Mouse (Mus musculus) intestine, embryonic 16.5 days (tissue): Measurements from ENCODE around the gene Abhd8. TPM values are rescaled to one million over a fixed set of nuclear protein-coding genes. Genes with fewer than 3 reads are reported as not detected.

ENCODE experiments used
- ATAC-seq: fragments of 200-750 bp; cut with Nextera tagmentation; 2 replicates; pipeline ENCODE4 v1.8.0; 2017; ENCODE audit warnings: moderate TSS enrichment, moderate library complexity
- H3K27ac ChIP-seq: fragments of 300-500 bp; sonication (generic); 2 replicates; pipeline ENCODE4 v1.5.1; 2014; ENCODE audit warnings: mild to moderate bottlenecking, low read length
- H3K27me3 ChIP-seq: fragments of 300-500 bp; sonication (generic); replicated peaks from 2 replicates; pipeline ENCODE4 v1.6.1; 2014; ENCODE audit warnings: low read length, control low read depth, mixed read lengths; ENCODE audit not compliant: control insufficient read depth, insufficient read depth
- H3K36me3 ChIP-seq: fragments of 300-500 bp; sonication (generic); 2 replicates; pipeline ENCODE4 v1.6.1; 2014; ENCODE audit warnings: low read length, control low read depth; ENCODE audit not compliant: control insufficient read depth, insufficient read depth
- H3K4me1 ChIP-seq: fragments of 300-500 bp; sonication (generic); 2 replicates; pipeline ENCODE4 v1.6.1; 2014; ENCODE audit warnings: low read length, control low read depth, mixed read lengths; ENCODE audit not compliant: control insufficient read depth, insufficient read depth
- H3K4me2 ChIP-seq: fragments of 300-500 bp; sonication (generic); 2 replicates; pipeline ENCODE4 v1.6.1; 2014; ENCODE audit warnings: low read depth, low read length, control low read depth
- H3K4me3 ChIP-seq: fragments of 300-500 bp; sonication (generic); 2 replicates; pipeline ENCODE4 v1.5.1; 2014; ENCODE audit warnings: mild to moderate bottlenecking, low read length
- H3K9ac ChIP-seq: fragments of 300-500 bp; sonication (generic); 2 replicates; pipeline ENCODE4 v1.6.1; 2014; ENCODE audit warnings: low read depth, low read length
- H3K9me3 ChIP-seq: fragments of 300-500 bp; sonication (generic); 2 replicates; pipeline ENCODE4 v1.6.1; 2016; ENCODE audit warnings: low read length, control low read depth; ENCODE audit not compliant: control insufficient read depth
- WGBS: fragments of 180-500 bp; shearing (Covaris S2); extraction: QIAGEN DNeasy Blood & Tissue Kit; methylation state at CpG from one replicate; pipeline ENCODE4 v1.1.7; 2014; 5-methylcytosine and 5-hydroxymethylcytosine counted together
- polyA plus RNA-seq: library from polyadenylated mRNA; unstranded; fragments of >200 nt; fragmentation: Nextera tagmentation; extraction: Ambion mirVana; gene quantifications from 2 replicates; pipeline ENCODE4 v1.2.1, GENCODE M21; 2015

Gene Abhd8
- 24.0 and 25.1 TPM in 2 replicates for polyA plus RNA-seq

GRCm38 (mm10) chr8:71463188-71464033 is at the start of gene Abhd8:
TSS of gene Abhd8 (minus strand) at chr8:71463655.
- no peaks in the 10 kb centered on the region for H3K9me3 ChIP-seq
- H3K27ac ChIP-seq: peak within 1 kb of the TSS; percentile 85
- peaks cover 21% of the 10 kb centered on the region for H3K4me1 ChIP-seq
- peak within 1 kb of the TSS; percentile 89 for H3K4me2 ChIP-seq
- no peaks in the 10 kb centered on the region for H3K27me3 ChIP-seq
- H3K36me3 ChIP-seq: peaks cover 7% of the 10 kb centered on the region
- peak within 1 kb of the TSS; percentile 81 for H3K4me3 ChIP-seq
- WGBS: 1% methylated on average over 54 of the region's 55 CpGs
- ATAC-seq: peak; percentile 75
- peak within 1 kb of the TSS; percentile 88 for H3K9ac ChIP-seq

GRCm38 (mm10) chr8:71511644-71512043 is 48.2 kb upstream of the Abhd8 start, which contains the start of gene Plvap:
TSS of gene Plvap (minus strand) at chr8:71511752.
- Histone ChIP-seq H3K4me3 (peak within 1 kb of the TSS; percentile 25), H3K27me3 (peaks cover 23% of the 10 kb centered on the region), H3K4me2 (0 out of 2 replicates have a peak within 1 kb of the TSS, but pooled peaks have one; percentile 2), H3K4me1 (peaks cover 16% of the 10 kb centered on the region; the same call in 1 of the 2 replicates), H3K9me3 (no peaks in the 10 kb centered on the region), H3K36me3 (no peaks in the 10 kb centered on the region), H3K9ac (peak within 1 kb of the TSS; percentile 8; the same call in 1 of the 2 replicates), H3K27ac (no peak within 1 kb of the TSS)
- peak; percentile 22; the same call in 1 of the 2 replicates for ATAC-seq
- WGBS: 18% methylated on average over 14 of the region's 14 CpGs

GRCm38 (mm10) chr8:71509316-71509715 is 45.9 kb upstream of the Abhd8 start:
- Histone ChIP-seq H3K27ac (no peak overlapping the region), H3K4me3 (peak overlapping the region; percentile 12; the same call in 1 of the 2 replicates), H3K27me3 (peaks cover 29% of the 10 kb centered on the region), H3K4me1 (peaks cover 16% of the 10 kb centered on the region; the same call in 1 of the 2 replicates), H3K9ac (no peak overlapping the region), H3K4me2 (no peak overlapping the region), H3K36me3 (no peaks in the 10 kb centered on the region), H3K9me3 (no peaks in the 10 kb centered on the region)
- no peak for ATAC-seq
- 56% methylated on average over 2 of the region's 2 CpGs for WGBS

GRCm38 (mm10) chr8:71507589-71508104 is 44.2 kb upstream of the Abhd8 start:
- under 1% methylated on average over 61 of the region's 61 CpGs for WGBS
- Histone ChIP-seq H3K27ac (no peak overlapping the region), H3K36me3 (no peaks in the 10 kb centered on the region), H3K4me3 (peak overlapping the region; percentile 50), H3K9ac (peak overlapping the region; percentile 57), H3K4me2 (peak overlapping the region; percentile 87), H3K4me1 (peaks cover 16% of the 10 kb centered on the region; the same call in 1 of the 2 replicates), H3K27me3 (peaks cover 29% of the 10 kb centered on the region), H3K9me3 (no peaks in the 10 kb centered on the region)
- peak; percentile 83 for ATAC-seq

GRCm38 (mm10) chr8:71505979-71506378 is 42.5 kb upstream of the Abhd8 start:
- H3K36me3 ChIP-seq: no peaks in the 10 kb centered on the region
- WGBS: 73% methylated on average over 4 of the region's 4 CpGs
- no peak for ATAC-seq
- H3K27me3 ChIP-seq: peaks cover 29% of the 10 kb centered on the region
- H3K9ac ChIP-seq: no peak overlapping the region
- peaks cover 16% of the 10 kb centered on the region; the same call in 1 of the 2 replicates for H3K4me1 ChIP-seq
- H3K9me3 ChIP-seq: no peaks in the 10 kb centered on the region
- no peak overlapping the region for H3K4me3 ChIP-seq
- no peak overlapping the region for H3K27ac ChIP-seq
- H3K4me2 ChIP-seq: no peak overlapping the region

GRCm38 (mm10) chr8:71505326-71505725 is 41.9 kb upstream of the Abhd8 start:
- H3K4me2 ChIP-seq: no peak overlapping the region
- peaks cover 16% of the 10 kb centered on the region; the same call in 1 of the 2 replicates for H3K4me1 ChIP-seq
- H3K4me3 ChIP-seq: no peak overlapping the region
- ATAC-seq: no peak
- 88% methylated on average over 4 of the region's 4 CpGs for WGBS
- no peaks in the 10 kb centered on the region for H3K9me3 ChIP-seq
- peaks cover 29% of the 10 kb centered on the region for H3K27me3 ChIP-seq
- H3K36me3 ChIP-seq: no peaks in the 10 kb centered on the region
- no peak overlapping the region for H3K27ac ChIP-seq
- H3K9ac ChIP-seq: no peak overlapping the region

GRCm38 (mm10) chr8:71504349-71504748 is 40.9 kb upstream of the Abhd8 start:
- WGBS: 84% methylated on average over 4 of the region's 4 CpGs
- no peaks in the 10 kb centered on the region for H3K36me3 ChIP-seq
- no peak for ATAC-seq

GRCm38 (mm10) chr8:71498816-71499690 is 35.6 kb upstream of the Abhd8 start:
- peak overlapping the region; percentile 41 for H3K27ac ChIP-seq
- no peaks in the 10 kb centered on the region for H3K27me3 ChIP-seq
- no peak overlapping the region for H3K9ac ChIP-seq
- WGBS: 29% methylated on average over 16 of the region's 16 CpGs
- peak; percentile 12; the same call in 1 of the 2 replicates for ATAC-seq
- peaks cover 27% of the 10 kb centered on the region for H3K4me1 ChIP-seq
- no peaks in the 10 kb centered on the region for H3K9me3 ChIP-seq
- no peak overlapping the region for H3K4me3 ChIP-seq
- 0 out of 2 replicates have a peak, but pooled peaks cover under 1% of the 10 kb centered on the region for H3K36me3 ChIP-seq
- no peak overlapping the region for H3K4me2 ChIP-seq

More at GRCm38 (mm10) chr8:71504349-71504748, 40.9 kb upstream of the Abhd8 start:
- Histone ChIP-seq H3K27me3 (peaks cover 29% of the 10 kb centered on the region), H3K4me1 (peaks cover 13% of the 10 kb centered on the region), H3K4me2 (no peak overlapping the region), H3K9me3 (no peaks in the 10 kb centered on the region), H3K9ac (no peak overlapping the region), H3K27ac (no peak overlapping the region), H3K4me3 (no peak overlapping the region)
